Mouse (Mus musculus) C2C12 (cell line): Measurements from ENCODE around the gene Terf2.

Experiments
- CEBPB ChIP-seq: IDR thresholded peaks from one replicate; pipeline ENCODE4 v1.6.1; 2011; ENCODE audit warnings: low read depth, mild to moderate bottlenecking, control low read depth, moderate library complexity
- CTCF ChIP-seq: IDR thresholded peaks from one replicate; pipeline ENCODE4 v1.5.1; 2011; ENCODE audit not compliant: control insufficient read depth, insufficient read depth, insufficient read length
- FOSL1 ChIP-seq: IDR thresholded peaks from one replicate; pipeline ENCODE4 v1.8.0; 2011; ENCODE audit warnings: mild to moderate bottlenecking, low read length; ENCODE audit not compliant: poor library complexity, insufficient read depth, severe bottlenecking
- MAX ChIP-seq: IDR thresholded peaks from one replicate; pipeline ENCODE4 v1.6.1; 2011; ENCODE audit warnings: mild to moderate bottlenecking, control low read depth
- MYOD1 ChIP-seq: IDR thresholded peaks from one replicate; pipeline ENCODE4 v1.6.1; 2011; ENCODE audit warnings: low read depth; ENCODE audit not compliant: control insufficient read depth, insufficient read length
- MYOG ChIP-seq: IDR thresholded peaks from one replicate; pipeline ENCODE4 v1.6.1; 2011; ENCODE audit not compliant: control insufficient read depth, insufficient read length; ENCODE audit errors: extremely low read depth
- USF1 ChIP-seq: IDR thresholded peaks from one replicate; pipeline ENCODE4 v1.6.1; 2011; ENCODE audit warnings: low read depth, mild to moderate bottlenecking, control low read depth, moderate library complexity

- TF ChIP-seq FOSL1 (no peak), CTCF (no peak), MAX (no peak), CEBPB (no peak), MYOD1 (no peak), USF1 (no peak), MYOG (no peak)
These were observed 50.9 kb downstream of the Terf2 start for GRCm38 (mm10) chr8:107045478-107045877.
